40 mouse cellular contexts compared by ENCODE assay signal in the genomic region with DNA sequence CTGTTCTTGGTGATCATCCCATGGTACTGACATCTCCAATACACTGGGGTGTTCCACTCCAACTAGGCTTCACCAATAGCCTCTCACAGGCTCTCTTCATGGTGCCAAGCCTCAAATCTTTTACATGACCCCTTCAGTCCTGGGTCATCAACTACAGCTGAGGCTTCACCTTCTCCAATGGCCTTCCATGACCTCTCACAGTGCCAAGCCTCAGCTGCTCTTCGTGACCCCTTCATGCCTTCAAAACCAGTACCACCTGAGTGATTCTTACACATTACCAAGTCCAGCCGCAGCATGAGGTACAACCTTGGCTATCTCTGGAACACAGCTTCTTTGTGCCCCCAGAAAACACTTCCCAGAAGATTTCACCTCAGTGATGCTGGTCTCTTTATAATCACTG. TPM values are rescaled to one million over a fixed set of nuclear protein-coding genes. Genes with fewer than 3 reads are reported as not detected.
"Had no signal": no experiment of that assay in that cellular context is flagged by ENCODE, and none has a peak within 500 bp of the region (broad histone marks: within the 10 kb centered on the region; RNA-seq: fewer than 3 reads in every experiment).

No protein-coding gene starts in this region.

RNA-seq across cellular contexts. Expression of a gene that starts 44.5 kb away (rescaled TPM):
- total RNA-seq: left cerebral cortex, postnatal 10 days; left cerebral cortex, postnatal 14 days; left cerebral cortex, postnatal 25 days; left cerebral cortex, postnatal 36 days; left cerebral cortex, postnatal 4 days; liver, adult 2 months; megakaryocyte progenitor cell, adult 5-6 weeks; megakaryocyte, adult 5-6 weeks; megakaryocyte-erythroid progenitor cell, adult 5-6 weeks; midbrain, postnatal 0 days; monocyte, adult 5-6 weeks had no signal
- polyA plus RNA-seq: limb, embryonic 10.5 days; limb, embryonic 11.5 days; limb, embryonic 12.5 days; limb, embryonic 13.5 days; limb, embryonic 14.5 days; limb, embryonic 15.5 days; liver, adult 2 months; liver, embryonic 11.5 days; liver, embryonic 12.5 days; liver, embryonic 13.5 days; liver, embryonic 14.5 days; liver, embryonic 15.5 days; liver, embryonic 16.5 days; liver, postnatal 0 days; lung, adult 2 months; lung, embryonic 14.5 days; lung, embryonic 15.5 days; lung, embryonic 16.5 days; lung, postnatal 0 days; macrophage; midbrain, embryonic 10.5 days; midbrain, embryonic 11.5 days; midbrain, embryonic 12.5 days; midbrain, embryonic 13.5 days; midbrain, embryonic 14.5 days; midbrain, embryonic 15.5 days; midbrain, embryonic 16.5 days; midbrain, postnatal 0 days; myocyte; neural tube, embryonic 11.5 days; neural tube, embryonic 12.5 days had no signal
